Mouse (Mus musculus): ENCODE results near the gene Ceacam16. TPM values are rescaled to one million over a fixed set of nuclear protein-coding genes. Genes with fewer than 3 reads are reported as not detected.

Ceacam16 gene
- polyA plus RNA-seq, 1 experiment from 2014 or later: not detected

GRCm38 (mm10) chr7:19871137-19871621, 10.1 kb upstream of the Ceacam16 start:
- Histone ChIP-seq H3K9ac (replicated peaks; ENCODE audit: low read length) (no peak overlapping the region), H3K27me3 (ENCODE audit: control insufficient read depth, insufficient read depth, low read length) (no peaks in the 10 kb centered on the region), H3K27ac (replicated peaks; ENCODE audit: low read depth, low read length) (no peak overlapping the region), H3K36me3 (ENCODE audit: control insufficient read depth, insufficient read depth, low read length) (no peaks in the 10 kb centered on the region), H3K4me3 (replicated peaks; ENCODE audit: low read depth, low read length) (no peak overlapping the region), H3K9me3 (ENCODE audit: control insufficient read depth, low read length) (no peaks in the 10 kb centered on the region), H3K4me1 (ENCODE audit: control insufficient read depth, insufficient read depth, low read length) (no peaks in the 10 kb centered on the region), H3K4me2 (ENCODE audit: low read length) (no peak overlapping the region)
- WGBS: 73% methylated on average over 10 of the region's 10 CpGs
- ATAC-seq (ENCODE audit: low FRiP score, low TSS enrichment) (no peak), DNase-seq (no peak)

- DNase-seq (no peak), ATAC-seq (ENCODE audit: low FRiP score, low TSS enrichment) (no peak)
- Histone ChIP-seq H3K9me3 (ENCODE audit: control insufficient read depth, low read length) (no peaks in the 10 kb centered on the region), H3K27ac (replicated peaks; ENCODE audit: low read depth, low read length) (no peak overlapping the region), H3K27me3 (ENCODE audit: control insufficient read depth, insufficient read depth, low read length) (no peaks in the 10 kb centered on the region), H3K4me3 (replicated peaks; ENCODE audit: low read depth, low read length) (no peak overlapping the region), H3K36me3 (ENCODE audit: control insufficient read depth, insufficient read depth, low read length) (no peaks in the 10 kb centered on the region), H3K4me2 (ENCODE audit: low read length) (no peak overlapping the region), H3K9ac (replicated peaks; ENCODE audit: low read length) (no peak overlapping the region), H3K4me1 (ENCODE audit: control insufficient read depth, insufficient read depth, low read length) (no peaks in the 10 kb centered on the region)
- WGBS: 90% methylated on average over 16 of the region's 16 CpGs
Observed at GRCm38 (mm10) chr7:19867751-19868399, 6.8 kb upstream of the Ceacam16 start.

- DNase-seq (no peak), ATAC-seq (ENCODE audit: low FRiP score, low TSS enrichment) (no peak)
- Histone ChIP-seq H3K4me2 (ENCODE audit: low read length) (no peak overlapping the region), H3K27ac (replicated peaks; ENCODE audit: low read depth, low read length) (no peak overlapping the region), H3K9me3 (ENCODE audit: control insufficient read depth, low read length) (no peaks in the 10 kb centered on the region), H3K4me1 (ENCODE audit: control insufficient read depth, insufficient read depth, low read length) (no peaks in the 10 kb centered on the region), H3K27me3 (ENCODE audit: control insufficient read depth, insufficient read depth, low read length) (no peaks in the 10 kb centered on the region), H3K9ac (replicated peaks; ENCODE audit: low read length) (no peak overlapping the region), H3K4me3 (replicated peaks; ENCODE audit: low read depth, low read length) (no peak overlapping the region), H3K36me3 (ENCODE audit: control insufficient read depth, insufficient read depth, low read length) (no peaks in the 10 kb centered on the region)
- WGBS: 89% methylated on average over 6 of the region's 6 CpGs
Observed at GRCm38 (mm10) chr7:19866490-19866889, 5.4 kb upstream of the Ceacam16 start.

- H3K4me1 ChIP-seq (ENCODE audit: control insufficient read depth, insufficient read depth, low read length): no peaks in the 10 kb centered on the region
- no peaks in the 10 kb centered on the region for H3K27me3 ChIP-seq (ENCODE audit: control insufficient read depth, insufficient read depth, low read length)
- no peaks in the 10 kb centered on the region for H3K9me3 ChIP-seq (ENCODE audit: control insufficient read depth, low read length)
- H3K36me3 ChIP-seq (ENCODE audit: control insufficient read depth, insufficient read depth, low read length): no peaks in the 10 kb centered on the region
- no peak overlapping the region for H3K9ac ChIP-seq (replicated peaks; ENCODE audit: low read length)
- H3K4me3 ChIP-seq (replicated peaks; ENCODE audit: low read depth, low read length): no peak overlapping the region
- ATAC-seq (ENCODE audit: low FRiP score, low TSS enrichment) (no peak), DNase-seq (no peak)
- no peak overlapping the region for H3K27ac ChIP-seq (replicated peaks; ENCODE audit: low read depth, low read length)
- 86% methylated on average over 8 of the region's 8 CpGs for WGBS
- no peak overlapping the region for H3K4me2 ChIP-seq (ENCODE audit: low read length)
Observed at GRCm38 (mm10) chr7:19865246-19866036, 4.3 kb upstream of the Ceacam16 start.

GRCm38 (mm10) chr7:19864241-19864640, 3.1 kb upstream of the Ceacam16 start:
- ATAC-seq (ENCODE audit: low FRiP score, low TSS enrichment): no peak

GRCm38 (mm10) chr7:19859740-19860139, 1.4 kb downstream of the Ceacam16 start:
- H3K36me3 ChIP-seq (ENCODE audit: control insufficient read depth, insufficient read depth, low read length): no peaks in the 10 kb centered on the region
- H3K4me3 ChIP-seq (replicated peaks; ENCODE audit: low read depth, low read length): no peak overlapping the region
- no peaks in the 10 kb centered on the region for H3K9me3 ChIP-seq (ENCODE audit: control insufficient read depth, low read length)
- H3K9ac ChIP-seq (replicated peaks; ENCODE audit: low read length): no peak overlapping the region
- no peaks in the 10 kb centered on the region for H3K4me1 ChIP-seq (ENCODE audit: control insufficient read depth, insufficient read depth, low read length)
- DNase-seq: no peak
- no peak overlapping the region for H3K27ac ChIP-seq (replicated peaks; ENCODE audit: low read depth, low read length)
- H3K4me2 ChIP-seq (ENCODE audit: low read length): no peak overlapping the region
- 77% methylated on average over 10 of the region's 10 CpGs for WGBS
- ATAC-seq (ENCODE audit: low FRiP score, low TSS enrichment): no peak
- H3K27me3 ChIP-seq (ENCODE audit: control insufficient read depth, insufficient read depth, low read length): no peaks in the 10 kb centered on the region

More at GRCm38 (mm10) chr7:19864241-19864640, 3.1 kb upstream of the Ceacam16 start:
- H3K4me3 ChIP-seq (replicated peaks; ENCODE audit: low read depth, low read length): no peak overlapping the region
- no peak overlapping the region for H3K4me2 ChIP-seq (ENCODE audit: low read length)
- H3K27ac ChIP-seq (replicated peaks; ENCODE audit: low read depth, low read length): no peak overlapping the region
- H3K27me3 ChIP-seq (ENCODE audit: control insufficient read depth, insufficient read depth, low read length): no peaks in the 10 kb centered on the region
- H3K36me3 ChIP-seq (ENCODE audit: control insufficient read depth, insufficient read depth, low read length): no peaks in the 10 kb centered on the region
- WGBS: 36% methylated on average over 2 of the region's 2 CpGs
- H3K4me1 ChIP-seq (ENCODE audit: control insufficient read depth, insufficient read depth, low read length): no peaks in the 10 kb centered on the region
- no peaks in the 10 kb centered on the region for H3K9me3 ChIP-seq (ENCODE audit: control insufficient read depth, low read length)
- no peak overlapping the region for H3K9ac ChIP-seq (replicated peaks; ENCODE audit: low read length)
- DNase-seq: no peak

GRCm38 (mm10) chr7:19856283-19856682, 4.8 kb downstream of the Ceacam16 start:
- H3K4me2 ChIP-seq (ENCODE audit: low read length): no peak overlapping the region
- H3K9ac ChIP-seq (replicated peaks; ENCODE audit: low read length): no peak overlapping the region
- no peak for ATAC-seq (ENCODE audit: low FRiP score, low TSS enrichment)
- no peak for DNase-seq
- H3K36me3 ChIP-seq (ENCODE audit: control insufficient read depth, insufficient read depth, low read length): no peaks in the 10 kb centered on the region
- no peaks in the 10 kb centered on the region for H3K27me3 ChIP-seq (ENCODE audit: control insufficient read depth, insufficient read depth, low read length)
- H3K27ac ChIP-seq (replicated peaks; ENCODE audit: low read depth, low read length): no peak overlapping the region
- 0 out of 2 replicates have a peak, but pooled peaks cover 4% of the 10 kb centered on the region for H3K4me1 ChIP-seq (ENCODE audit: control insufficient read depth, insufficient read depth, low read length)
- 91% methylated on average over 6 of the region's 6 CpGs for WGBS
- no peak overlapping the region for H3K4me3 ChIP-seq (replicated peaks; ENCODE audit: low read depth, low read length)
- no peaks in the 10 kb centered on the region for H3K9me3 ChIP-seq (ENCODE audit: control insufficient read depth, low read length)

- no peaks in the 10 kb centered on the region for H3K9me3 ChIP-seq (ENCODE audit: control insufficient read depth, low read length)
- WGBS: 91% methylated on average over 5 of the region's 5 CpGs
- H3K36me3 ChIP-seq (ENCODE audit: control insufficient read depth, insufficient read depth, low read length): no peaks in the 10 kb centered on the region
- no peak overlapping the region for H3K4me3 ChIP-seq (replicated peaks; ENCODE audit: low read depth, low read length)
- H3K4me1 ChIP-seq (ENCODE audit: control insufficient read depth, insufficient read depth, low read length): 0 out of 2 replicates have a peak, but pooled peaks cover 4% of the 10 kb centered on the region
- no peak overlapping the region for H3K9ac ChIP-seq (replicated peaks; ENCODE audit: low read length)
- ATAC-seq (ENCODE audit: low FRiP score, low TSS enrichment) (no peak), DNase-seq (no peak)
- no peak overlapping the region for H3K27ac ChIP-seq (replicated peaks; ENCODE audit: low read depth, low read length)
- no peaks in the 10 kb centered on the region for H3K27me3 ChIP-seq (ENCODE audit: control insufficient read depth, insufficient read depth, low read length)
- H3K4me2 ChIP-seq (ENCODE audit: low read length): no peak overlapping the region
Observed at GRCm38 (mm10) chr7:19855663-19856062, 5.4 kb downstream of the Ceacam16 start.

Data from midbrain, embryonic 14.5 days (tissue).